Mouse (Mus musculus) G1E (cell line): ENCODE measurements around the gene Fosl2.

Source experiments
- CTCF ChIP-seq: IDR thresholded peaks from 2 replicates; pipeline ENCODE4 v1.5.1; 2012; ENCODE audit warnings: low read depth, low read length, inconsistent platforms, mixed read lengths
- POLR2AphosphoS5 ChIP-seq: IDR thresholded peaks from 2 replicates; pipeline ENCODE4 v1.6.1; 2012; ENCODE audit warnings: low read depth, low read length, inconsistent platforms; ENCODE audit not compliant: insufficient replicate concordance
- TAL1 ChIP-seq: conservative IDR thresholded peaks from 2 replicates; pipeline ENCODE4 v1.6.1; 2012; ENCODE audit warnings: low read depth, low read length, inconsistent platforms, mixed read lengths

- TF ChIP-seq TAL1 (no peak), CTCF (no peak), POLR2AphosphoS5 (no peak)
Observed at GRCm38 (mm10) chr5:32133549-32134004, 2.0 kb upstream of the Fosl2 start.
